Mouse (Mus musculus): ENCODE data around the gene Nos2.

Nos2 gene

GRCm38 (mm10) chr11:78920411-78920939 is at the start of gene Nos2:
TSS of gene Nos2 (plus strand) at chr11:78920787.
- DNase-seq (ENCODE audit: low read depth, low spot score) = peak; percentile 43

- DNase-seq (ENCODE audit: low read depth, low spot score) = no peak
Measured at GRCm38 (mm10) chr11:78870891-78871290, 49.7 kb upstream of the Nos2 start.

- no peak for DNase-seq (ENCODE audit: low read depth, low spot score)
Measured at GRCm38 (mm10) chr11:78872782-78873181, 47.8 kb upstream of the Nos2 start.

- no peak for DNase-seq (ENCODE audit: low read depth, low spot score)
Measured at GRCm38 (mm10) chr11:78879727-78880126, 40.9 kb upstream of the Nos2 start.

GRCm38 (mm10) chr11:78886693-78887092 is 33.9 kb upstream of the Nos2 start:
- DNase-seq (ENCODE audit: low read depth, low spot score) = no peak

- DNase-seq (ENCODE audit: low read depth, low spot score) = peak; percentile 70
Measured at GRCm38 (mm10) chr11:78887102-78887971, 33.2 kb upstream of the Nos2 start.

GRCm38 (mm10) chr11:78889156-78889555 is 31.4 kb upstream of the Nos2 start:
- no peak for DNase-seq (ENCODE audit: low read depth, low spot score)

- peak; percentile 47 for DNase-seq (ENCODE audit: low read depth, low spot score)
Measured at GRCm38 (mm10) chr11:78896357-78897123, 24.0 kb upstream of the Nos2 start.

GRCm38 (mm10) chr11:78915473-78915872 is 5.1 kb upstream of the Nos2 start:
- no peak for DNase-seq (ENCODE audit: low read depth, low spot score)

- no peak for DNase-seq (ENCODE audit: low read depth, low spot score)
Measured at GRCm38 (mm10) chr11:78916410-78916809, 4.2 kb upstream of the Nos2 start.

- DNase-seq (ENCODE audit: low read depth, low spot score) = no peak
Measured at GRCm38 (mm10) chr11:78919745-78920144, 842 bp upstream of the Nos2 start.

GRCm38 (mm10) chr11:78922678-78923407 is 2.3 kb downstream of the Nos2 start:
- peak; percentile 57 for DNase-seq (ENCODE audit: low read depth, low spot score)

GRCm38 (mm10) chr11:78924111-78924510 is 3.5 kb downstream of the Nos2 start:
- DNase-seq (ENCODE audit: low read depth, low spot score) = no peak

GRCm38 (mm10) chr11:78924916-78925315 is 4.3 kb downstream of the Nos2 start:
- no peak for DNase-seq (ENCODE audit: low read depth, low spot score)

GRCm38 (mm10) chr11:78929345-78929744 is 8.8 kb downstream of the Nos2 start:
- DNase-seq (ENCODE audit: low read depth, low spot score) = no peak

- no peak for DNase-seq (ENCODE audit: low read depth, low spot score)
Measured at GRCm38 (mm10) chr11:78934307-78934706, 13.7 kb downstream of the Nos2 start.

- DNase-seq (ENCODE audit: low read depth, low spot score) = no peak
Measured at GRCm38 (mm10) chr11:78934727-78935126, 14.1 kb downstream of the Nos2 start.

GRCm38 (mm10) chr11:78935178-78935577 is 14.6 kb downstream of the Nos2 start:
- DNase-seq (ENCODE audit: low read depth, low spot score) = no peak

GRCm38 (mm10) chr11:78943083-78943482 is 22.5 kb downstream of the Nos2 start:
- no peak for DNase-seq (ENCODE audit: low read depth, low spot score)

- no peak for DNase-seq (ENCODE audit: low read depth, low spot score)
Measured at GRCm38 (mm10) chr11:78950365-78950764, 29.8 kb downstream of the Nos2 start.

GRCm38 (mm10) chr11:78952467-78952866 is 31.9 kb downstream of the Nos2 start:
- DNase-seq (ENCODE audit: low read depth, low spot score) = no peak

- DNase-seq (ENCODE audit: low read depth, low spot score) = peak; percentile 63
Measured at GRCm38 (mm10) chr11:78956260-78956659, 35.7 kb downstream of the Nos2 start.

All from A20 (cell line).